12 mouse cellular contexts compared by ENCODE assay signal in genomic region chr2:38040845-38041244, GRCm38 (mm10).
DNase-seq lines count a peak whose midpoint lies in the region; ATAC-seq and TF ChIP-seq lines count a peak whose summit lies in the region.
"Had no signal": no experiment of that assay in that cellular context is flagged by ENCODE, and none has a peak within 500 bp of the region (broad histone marks: within the 10 kb centered on the region; RNA-seq: fewer than 3 reads in every experiment).

No protein-coding gene starts in this region.

- CTCF ChIA-PET in Patski (lab: Charles Lee), result interaction anchor here (1.2 to 2.1 kb wide), 2 partner anchors 12 to 14 kb away, joined by 3 to 6 read pairs; no protein-coding TSS in a partner anchor

- H3K4me2 ChIP-seq in embryonic facial prominence, embryonic 12.5 days (replicated peaks), result no peak overlapping the region
- H3K4me2 ChIP-seq in intestine, postnatal 0 days (replicated peaks; ENCODE audit: low read depth), result no peak overlapping the region
- H3K4me2 ChIP-seq: embryonic facial prominence, embryonic 13.5 days had no signal

- H3K27ac ChIP-seq in embryonic facial prominence, embryonic 12.5 days, result no peak overlapping the region
- no peak overlapping the region for H3K27ac ChIP-seq in intestine, postnatal 0 days (ENCODE audit: low read depth, low read length)
- H3K27ac ChIP-seq: embryonic facial prominence, embryonic 13.5 days; liver, embryonic 14.5 days had no signal

- ATAC-seq in Patski, result peak; percentile 91
- peak; percentile 47; the same call in 1 of the 2 replicates for ATAC-seq in embryonic facial prominence, embryonic 12.5 days (ENCODE audit: insufficient number of reproducible peaks, insufficient read depth, low FRiP score, low TSS enrichment)
- ATAC-seq in intestine, postnatal 0 days, result no peak

- WGBS in embryonic facial prominence, embryonic 12.5 days, result 43% methylated on average over 3 of the region's 3 CpGs
- 61% methylated on average over 3 of the region's 3 CpGs for WGBS in intestine, postnatal 0 days

- H3K9me3 ChIP-seq in embryonic facial prominence, embryonic 12.5 days, result no peaks in the 10 kb centered on the region
- H3K9me3 ChIP-seq in intestine, postnatal 0 days (ENCODE audit: control insufficient read depth), result no peaks in the 10 kb centered on the region
- H3K9me3 ChIP-seq: embryonic facial prominence, embryonic 13.5 days had no signal

- no peaks in the 10 kb centered on the region for H3K27me3 ChIP-seq in Patski
- H3K27me3 ChIP-seq in embryonic facial prominence, embryonic 12.5 days, result no peaks in the 10 kb centered on the region
- H3K27me3 ChIP-seq in intestine, postnatal 0 days (replicated peaks; ENCODE audit: control insufficient read depth, insufficient read depth, low read length), result no peaks in the 10 kb centered on the region
- H3K27me3 ChIP-seq: embryonic facial prominence, embryonic 13.5 days had no signal

- no peak overlapping the region for H3K9ac ChIP-seq in embryonic facial prominence, embryonic 12.5 days
- no peak overlapping the region for H3K9ac ChIP-seq in intestine, postnatal 0 days (ENCODE audit: low read depth, low read length)
- H3K9ac ChIP-seq: embryonic facial prominence, embryonic 13.5 days; liver, embryonic 14.5 days had no signal

- in situ Hi-C loops in Patski (cut with MboI; ENCODE audit: low pct_unique_long_range_greater_than_20kb), result no loop called here

- H3K4me3 ChIP-seq in embryonic facial prominence, embryonic 12.5 days, result no peak overlapping the region
- H3K4me3 ChIP-seq in intestine, postnatal 0 days (ENCODE audit: low read depth, low read length), result no peak overlapping the region
- H3K4me3 ChIP-seq: embryonic facial prominence, embryonic 13.5 days had no signal

- H3K36me3 ChIP-seq in embryonic facial prominence, embryonic 12.5 days, result no peaks in the 10 kb centered on the region
- H3K36me3 ChIP-seq in intestine, postnatal 0 days (ENCODE audit: control insufficient read depth, insufficient read depth), result no peaks in the 10 kb centered on the region
- H3K36me3 ChIP-seq: embryonic facial prominence, embryonic 13.5 days had no signal

- POLR2A ChIA-PET in Patski (lab: Charles Lee), result no interaction called here

- TF ChIP-seq CTCF in Patski (IDR thresholded peaks at IDR 0.05), result no peak
- no peak for TF ChIP-seq CTCF in intestine, postnatal 0 days (IDR thresholded peaks at IDR 0.05; ENCODE audit: low read depth)

- DNase-seq in cerebellum, adult 9-11 months, result peak; percentile 24
- no peak for DNase-seq in cerebellum, adult 9-10 months
- peak; percentile 68 for DNase-seq in Patski (ENCODE audit: low read depth, low spot score)
- DNase-seq in kidney, postnatal 14 days, result peak; percentile 87
- no peak for DNase-seq in testis, postnatal 10 days (ENCODE audit: low spot score)
- DNase-seq in urinary bladder, postnatal 14 days (ENCODE audit: low spot score), result no peak
- DNase-seq: lung, postnatal 4 days; thymus, adult 2 months had no signal

- H3K4me1 ChIP-seq in embryonic facial prominence, embryonic 12.5 days, result no peaks in the 10 kb centered on the region; the same call in 1 of the 2 replicates
- no peaks in the 10 kb centered on the region for H3K4me1 ChIP-seq in intestine, postnatal 0 days (replicated peaks; ENCODE audit: control insufficient read depth, insufficient read depth, low read length)

Comparison
In these comparisons a context has a peak if more than half of its experiments do, and no peak if none do; other contexts are left out.
1. DNase-seq: peak in cerebellum, adult 9-11 months (single experiment), Patski (single experiment) and kidney, postnatal 14 days (single experiment); none in cerebellum, adult 9-10 months (single experiment), testis, postnatal 10 days (single experiment) and urinary bladder, postnatal 14 days (single experiment).